Mouse (Mus musculus) intestine, embryonic 14.5 days (tissue): Measurements from ENCODE around the gene Tes. TPM values are rescaled to one million over a fixed set of nuclear protein-coding genes. Genes with fewer than 3 reads are reported as not detected.
A peak's percentile ranks its signal among the peaks of the same experiment; 100 is the strongest.

Experiments
- ATAC-seq: fragments of 200-750 bp; cut with Nextera tagmentation; replicated peaks from 2 replicates; pipeline ENCODE4 v1.8.0; 2017; ENCODE audit warnings: low read depth, moderate number of reproducible peaks, moderate TSS enrichment, moderate library complexity; ENCODE audit not compliant: low FRiP score, low TSS enrichment
- DNase-seq: peaks from one replicate; pipeline ENCODE4 v3.0.0-alpha.2; 2018; ENCODE audit warnings: low spot score
- H3K27ac ChIP-seq: fragments of 300-500 bp; sonication (generic); 2 replicates; pipeline ENCODE4 v1.5.1; 2014; ENCODE audit warnings: low read depth, mild to moderate bottlenecking, control low read depth
- H3K27me3 ChIP-seq: fragments of 300-500 bp; sonication (generic); replicated peaks from 2 replicates; pipeline ENCODE4 v1.6.1; 2014; ENCODE audit warnings: low read length, control low read depth; ENCODE audit not compliant: control insufficient read depth, insufficient read depth
- H3K36me3 ChIP-seq: fragments of 300-500 bp; sonication (generic); 2 replicates; pipeline ENCODE4 v1.6.1; 2014; ENCODE audit warnings: low read length, control low read depth; ENCODE audit not compliant: control insufficient read depth, insufficient read depth
- H3K4me1 ChIP-seq: fragments of 300-500 bp; sonication (generic); replicated peaks from 2 replicates; pipeline ENCODE4 v1.6.1; 2014; ENCODE audit warnings: low read length, control low read depth, mixed read lengths; ENCODE audit not compliant: control insufficient read depth, insufficient read depth
- H3K4me2 ChIP-seq: fragments of 300-500 bp; sonication (generic); 2 replicates; pipeline ENCODE4 v1.6.1; 2014; ENCODE audit warnings: low read length
- H3K4me3 ChIP-seq: fragments of 300-500 bp; sonication (generic); 2 replicates; pipeline ENCODE4 v1.5.1; 2014; ENCODE audit warnings: low read depth, low read length, control low read depth, mixed read lengths
- H3K9ac ChIP-seq: fragments of 300-500 bp; sonication (generic); 2 replicates; pipeline ENCODE4 v1.6.1; 2014; ENCODE audit warnings: mild to moderate bottlenecking, low read length
- H3K9me3 ChIP-seq: fragments of 300-500 bp; sonication (generic); 2 replicates; pipeline ENCODE4 v1.6.1; 2016; ENCODE audit warnings: low read length, control low read depth; ENCODE audit not compliant: control insufficient read depth
- WGBS: fragments of 180-500 bp; shearing (Covaris S2); extraction: QIAGEN DNeasy Blood & Tissue Kit; methylation state at CpG from one replicate; pipeline ENCODE4 v1.1.7; 2014; 5-methylcytosine and 5-hydroxymethylcytosine counted together
- polyA plus RNA-seq: library from polyadenylated mRNA; unstranded; fragments of >200 nt; fragmentation: Nextera tagmentation; extraction: Ambion mirVana; gene quantifications from 2 replicates; pipeline ENCODE4 v1.2.1, GENCODE M21; 2014

Gene Tes
- 114 and 132 TPM in 2 replicates for polyA plus RNA-seq

- peak; percentile 95 for ATAC-seq
- peaks cover 16% of the 10 kb centered on the region for H3K4me1 ChIP-seq
- H3K9me3 ChIP-seq = no peaks in the 10 kb centered on the region
- peak within 1 kb of the TSS; percentile 57 for H3K4me2 ChIP-seq
- peak within 1 kb of the TSS; percentile 93 for H3K9ac ChIP-seq
- peak; percentile 88 for DNase-seq
- H3K4me3 ChIP-seq = peak within 1 kb of the TSS; percentile 80
- WGBS = under 1% methylated on average over 63 of the region's 63 CpGs
- peak within 1 kb of the TSS; percentile 69 for H3K27ac ChIP-seq
- no peaks in the 10 kb centered on the region for H3K36me3 ChIP-seq
- H3K27me3 ChIP-seq = no peaks in the 10 kb centered on the region
Observed at GRCm38 (mm10) chr6:17064936-17065790, at the start of gene Tes. Gene Tes (plus strand): TSS chr6:17065149.

- Histone ChIP-seq H3K27ac (no peak overlapping the region), H3K9ac (no peak overlapping the region), H3K36me3 (no peaks in the 10 kb centered on the region), H3K4me2 (no peak overlapping the region), H3K9me3 (no peaks in the 10 kb centered on the region), H3K4me1 (no peaks in the 10 kb centered on the region), H3K27me3 (no peaks in the 10 kb centered on the region), H3K4me3 (no peak overlapping the region)
- no peak for DNase-seq
- 71% methylated on average over 7 of the region's 7 CpGs for WGBS
- ATAC-seq = no peak
Observed at GRCm38 (mm10) chr6:17025886-17026285, 39.1 kb upstream of the Tes start.

- H3K27ac ChIP-seq = no peak overlapping the region
- no peaks in the 10 kb centered on the region for H3K4me1 ChIP-seq
- H3K9ac ChIP-seq = no peak overlapping the region
- H3K9me3 ChIP-seq = no peaks in the 10 kb centered on the region
- no peak overlapping the region for H3K4me3 ChIP-seq
- DNase-seq (no peak), ATAC-seq (no peak)
- no peaks in the 10 kb centered on the region for H3K27me3 ChIP-seq
- no peak overlapping the region for H3K4me2 ChIP-seq
- 17% methylated on average over 8 of the region's 8 CpGs for WGBS
- no peaks in the 10 kb centered on the region for H3K36me3 ChIP-seq
Observed at GRCm38 (mm10) chr6:17027572-17027971, 37.4 kb upstream of the Tes start.

- Histone ChIP-seq H3K9ac (no peak overlapping the region), H3K4me1 (no peaks in the 10 kb centered on the region), H3K27ac (no peak overlapping the region), H3K27me3 (no peaks in the 10 kb centered on the region), H3K4me3 (no peak overlapping the region), H3K9me3 (no peaks in the 10 kb centered on the region), H3K4me2 (no peak overlapping the region), H3K36me3 (no peaks in the 10 kb centered on the region)
- ATAC-seq (no peak), DNase-seq (no peak)
- WGBS = 80% methylated on average over 8 of the region's 8 CpGs
Observed at GRCm38 (mm10) chr6:17028809-17029208, 36.1 kb upstream of the Tes start.

GRCm38 (mm10) chr6:17032231-17032728 is 32.7 kb upstream of the Tes start:
- Histone ChIP-seq H3K9ac (no peak overlapping the region), H3K36me3 (no peaks in the 10 kb centered on the region), H3K27ac (no peak overlapping the region), H3K27me3 (no peaks in the 10 kb centered on the region), H3K9me3 (no peaks in the 10 kb centered on the region), H3K4me3 (no peak overlapping the region), H3K4me1 (no peaks in the 10 kb centered on the region), H3K4me2 (no peak overlapping the region)
- ATAC-seq (no peak), DNase-seq (no peak)
- WGBS = 12% methylated on average over 2 of the region's 2 CpGs

GRCm38 (mm10) chr6:17034095-17034494 is 30.9 kb upstream of the Tes start:
- H3K9me3 ChIP-seq = no peaks in the 10 kb centered on the region
- no peaks in the 10 kb centered on the region for H3K36me3 ChIP-seq
- H3K4me3 ChIP-seq = no peak overlapping the region
- DNase-seq (no peak), ATAC-seq (no peak)
- no peak overlapping the region for H3K9ac ChIP-seq
- 94% methylated on average over 2 of the region's 2 CpGs for WGBS
- H3K4me1 ChIP-seq = no peaks in the 10 kb centered on the region
- H3K27ac ChIP-seq = no peak overlapping the region
- no peaks in the 10 kb centered on the region for H3K27me3 ChIP-seq
- no peak overlapping the region for H3K4me2 ChIP-seq

GRCm38 (mm10) chr6:17035228-17035627 is 29.7 kb upstream of the Tes start:
- H3K9ac ChIP-seq = no peak overlapping the region
- no peaks in the 10 kb centered on the region for H3K9me3 ChIP-seq
- H3K4me1 ChIP-seq = no peaks in the 10 kb centered on the region
- no peak overlapping the region for H3K4me2 ChIP-seq
- no peaks in the 10 kb centered on the region for H3K27me3 ChIP-seq
- no peak overlapping the region for H3K4me3 ChIP-seq
- ATAC-seq = peak; percentile 80; the same call in 1 of the 2 replicates
- H3K27ac ChIP-seq = no peak overlapping the region
- H3K36me3 ChIP-seq = no peaks in the 10 kb centered on the region
- no peak for DNase-seq

- H3K27me3 ChIP-seq = no peaks in the 10 kb centered on the region
- H3K4me1 ChIP-seq = peaks cover 7% of the 10 kb centered on the region; the same call in 1 of the 2 replicates
- no peak overlapping the region for H3K4me2 ChIP-seq
- WGBS = 65% methylated on average over 4 of the region's 4 CpGs
- H3K9ac ChIP-seq = no peak overlapping the region
- peak; percentile 51 for DNase-seq
- H3K9me3 ChIP-seq = no peaks in the 10 kb centered on the region
- H3K27ac ChIP-seq = no peak overlapping the region
- no peak overlapping the region for H3K4me3 ChIP-seq
- H3K36me3 ChIP-seq = no peaks in the 10 kb centered on the region
- no peak for ATAC-seq
Observed at GRCm38 (mm10) chr6:17051432-17052025, 13.4 kb upstream of the Tes start.
